Mouse (Mus musculus): ENCODE measurements around the gene Slc25a13.

The Slc25a13 gene

GRCm38 (mm10) chr6:6107419-6107966 lies 109.5 kb downstream of the Slc25a13 start:
- peaks cover 57% of the 10 kb centered on the region for H3K4me1 ChIP-seq (replicated peaks; ENCODE audit: low read depth, low read length)
- H3K27me3 ChIP-seq (ENCODE audit: insufficient read depth, low read length): no peaks in the 10 kb centered on the region
- TF ChIP-seq CTCF (conservative IDR thresholded peaks at IDR 0.05; ENCODE audit: low read length): no peak
- TF ChIP-seq NANOG (IDR thresholded peaks at IDR 0.05; ENCODE audit: borderline replicate concordance, low read length): peak; percentile 53; the same call in 1 of the 2 replicates
- peaks cover 69% of the 10 kb centered on the region for H3K36me3 ChIP-seq (ENCODE audit: insufficient read depth, low read length)
- H3K9me3 ChIP-seq (ENCODE audit: low read length): no peaks in the 10 kb centered on the region
- H3K4me3 ChIP-seq (replicated peaks; ENCODE audit: low read length): no peak overlapping the region

- no peak overlapping the region for H3K4me3 ChIP-seq (replicated peaks; ENCODE audit: low read length)
- H3K27me3 ChIP-seq (ENCODE audit: insufficient read depth, low read length): no peaks in the 10 kb centered on the region
- TF ChIP-seq NANOG (IDR thresholded peaks at IDR 0.05; ENCODE audit: borderline replicate concordance, low read length): no peak
- no peak for TF ChIP-seq CTCF (conservative IDR thresholded peaks at IDR 0.05; ENCODE audit: low read length)
- no peaks in the 10 kb centered on the region for H3K9me3 ChIP-seq (ENCODE audit: low read length)
- H3K36me3 ChIP-seq (ENCODE audit: insufficient read depth, low read length): peaks cover 81% of the 10 kb centered on the region
- H3K4me1 ChIP-seq (replicated peaks; ENCODE audit: low read depth, low read length): peaks cover 41% of the 10 kb centered on the region
Observed at GRCm38 (mm10) chr6:6105586-6105985, 111.4 kb downstream of the Slc25a13 start.

DNA sequence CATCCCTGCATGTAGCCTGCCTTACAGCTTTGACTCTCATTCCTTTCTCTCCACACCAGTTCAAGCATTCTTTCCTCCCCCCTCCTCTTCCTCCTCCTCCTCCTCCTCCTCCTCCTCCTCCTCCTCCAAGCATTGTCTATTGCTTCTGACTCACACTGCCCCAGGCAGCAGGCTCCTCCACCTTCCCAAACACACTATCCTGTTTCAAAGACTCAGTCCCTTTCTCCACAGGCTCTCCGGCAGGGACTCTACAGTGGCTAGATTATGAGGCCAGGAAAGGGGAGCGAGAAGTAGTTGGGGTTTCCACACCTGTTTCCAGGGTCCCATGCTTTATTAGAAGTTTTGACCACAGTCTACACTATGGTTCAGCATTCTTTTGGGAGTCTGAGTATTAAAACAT lies 113.5 kb downstream of the Slc25a13 start:
- no peak for TF ChIP-seq CTCF (conservative IDR thresholded peaks at IDR 0.05; ENCODE audit: low read length)
- H3K4me3 ChIP-seq (replicated peaks; ENCODE audit: low read length): no peak overlapping the region
- no peaks in the 10 kb centered on the region for H3K9me3 ChIP-seq (ENCODE audit: low read length)
- peaks cover 20% of the 10 kb centered on the region for H3K4me1 ChIP-seq (replicated peaks; ENCODE audit: low read depth, low read length)
- no peaks in the 10 kb centered on the region for H3K27me3 ChIP-seq (ENCODE audit: insufficient read depth, low read length)
- peaks cover 89% of the 10 kb centered on the region for H3K36me3 ChIP-seq (ENCODE audit: insufficient read depth, low read length)

DNA sequence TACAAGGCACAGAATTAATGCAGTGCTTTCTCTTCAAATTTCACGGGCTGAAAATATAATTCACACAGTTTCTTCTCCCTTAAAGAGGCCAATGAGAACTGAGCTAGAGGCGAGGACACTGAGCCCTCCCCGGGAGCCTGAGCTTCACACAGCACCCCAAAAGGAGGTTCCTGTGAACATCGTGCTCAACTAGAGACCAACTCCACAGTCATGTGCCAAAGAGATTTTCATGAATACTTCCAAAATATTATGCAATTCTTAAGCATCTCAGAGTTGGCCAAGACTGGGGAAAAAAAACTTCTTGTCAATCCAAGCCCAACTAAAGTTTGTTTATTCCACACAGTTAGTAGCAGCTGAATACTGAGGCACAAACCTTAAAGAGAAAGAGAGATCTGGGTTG lies 115.4 kb downstream of the Slc25a13 start:
- H3K4me1 ChIP-seq (replicated peaks; ENCODE audit: low read depth, low read length): peaks cover 2% of the 10 kb centered on the region; the same call in 1 of the 2 replicates
- TF ChIP-seq CTCF (conservative IDR thresholded peaks at IDR 0.05; ENCODE audit: low read length): no peak
- no peak for TF ChIP-seq POU5F1 (IDR thresholded peaks at IDR 0.05; ENCODE audit: borderline replicate concordance, low read length)
- no peak for TF ChIP-seq NANOG (IDR thresholded peaks at IDR 0.05; ENCODE audit: borderline replicate concordance, low read length)

DNA sequence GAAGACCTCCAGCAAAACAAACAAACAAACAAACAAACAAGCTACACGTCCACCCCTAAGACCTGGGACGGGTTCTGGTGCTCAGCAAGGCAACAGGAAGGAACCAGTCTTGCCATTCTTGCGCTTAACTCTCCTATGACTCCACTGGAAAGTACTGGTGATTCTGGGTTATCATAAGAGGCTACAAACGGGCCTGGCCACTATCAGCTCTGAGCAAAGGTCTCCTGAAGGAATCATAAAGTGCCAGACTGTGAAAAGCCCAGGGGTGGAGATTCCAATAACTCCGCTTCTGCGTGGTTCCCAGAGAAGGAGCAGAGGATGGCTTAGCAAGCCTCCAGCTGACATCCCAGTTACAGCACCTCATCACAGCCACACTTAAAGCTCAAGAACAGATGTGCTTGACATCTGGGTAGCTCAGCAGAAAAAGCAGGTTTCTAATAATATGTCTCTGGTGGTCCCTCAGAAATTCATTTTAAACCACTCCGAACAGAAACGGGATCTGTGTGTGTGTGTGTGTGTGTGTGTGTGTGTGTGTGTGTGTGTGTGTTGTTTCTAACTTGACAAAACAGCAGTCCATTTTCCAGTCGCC lies 116.0 kb downstream of the Slc25a13 start:
- TF ChIP-seq CTCF (conservative IDR thresholded peaks at IDR 0.05; ENCODE audit: low read length) (no peak), POU5F1 (IDR thresholded peaks at IDR 0.05; ENCODE audit: borderline replicate concordance, low read length) (no peak), NANOG (IDR thresholded peaks at IDR 0.05; ENCODE audit: borderline replicate concordance, low read length) (no peak)
- Histone ChIP-seq H3K36me3 (ENCODE audit: insufficient read depth, low read length) (peaks cover 91% of the 10 kb centered on the region), H3K27me3 (ENCODE audit: insufficient read depth, low read length) (no peaks in the 10 kb centered on the region), H3K4me3 (replicated peaks; ENCODE audit: low read length) (no peak overlapping the region), H3K9me3 (ENCODE audit: low read length) (no peaks in the 10 kb centered on the region), H3K4me1 (replicated peaks; ENCODE audit: low read depth, low read length) (peaks cover 2% of the 10 kb centered on the region; the same call in 1 of the 2 replicates)

More for the DNA sequence above, 115.4 kb downstream of the Slc25a13 start:
- Histone ChIP-seq H3K9me3 (ENCODE audit: low read length) (no peaks in the 10 kb centered on the region), H3K36me3 (ENCODE audit: insufficient read depth, low read length) (peaks cover 88% of the 10 kb centered on the region), H3K27me3 (ENCODE audit: insufficient read depth, low read length) (no peaks in the 10 kb centered on the region), H3K4me3 (replicated peaks; ENCODE audit: low read length) (no peak overlapping the region)

- TF ChIP-seq CTCF (conservative IDR thresholded peaks at IDR 0.05; ENCODE audit: low read length): no peak
- TF ChIP-seq NANOG (IDR thresholded peaks at IDR 0.05; ENCODE audit: borderline replicate concordance, low read length): no peak
- no peak for TF ChIP-seq POU5F1 (IDR thresholded peaks at IDR 0.05; ENCODE audit: borderline replicate concordance, low read length)
- no peak overlapping the region for H3K4me3 ChIP-seq (replicated peaks; ENCODE audit: low read length)
- H3K36me3 ChIP-seq (ENCODE audit: insufficient read depth, low read length): peaks cover 87% of the 10 kb centered on the region
- H3K4me1 ChIP-seq (replicated peaks; ENCODE audit: low read depth, low read length): peaks cover 13% of the 10 kb centered on the region
- H3K9me3 ChIP-seq (ENCODE audit: low read length): no peaks in the 10 kb centered on the region
- no peaks in the 10 kb centered on the region for H3K27me3 ChIP-seq (ENCODE audit: insufficient read depth, low read length)
Observed at GRCm38 (mm10) chr6:6093978-6094377, 123.0 kb downstream of the Slc25a13 start.

DNA sequence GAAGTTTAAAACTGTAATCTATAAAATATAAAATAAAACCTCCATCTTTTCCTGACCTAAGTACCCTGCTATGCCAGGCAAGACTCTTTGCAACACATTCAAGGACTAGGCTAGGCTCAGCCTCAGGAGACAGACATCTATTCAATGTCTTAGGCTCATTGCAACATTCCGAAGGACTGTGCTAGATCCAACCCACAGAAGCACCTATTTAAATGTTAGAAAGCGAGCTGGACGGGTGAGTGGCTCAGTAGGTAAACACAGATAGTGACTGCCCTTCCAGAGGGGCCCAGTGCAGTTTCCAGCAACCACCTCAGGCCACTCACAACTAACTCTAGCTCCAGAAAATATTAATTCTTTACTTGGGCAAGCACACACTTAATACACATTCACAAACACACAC lies 123.5 kb downstream of the Slc25a13 start:
- Histone ChIP-seq H3K36me3 (ENCODE audit: insufficient read depth, low read length) (peaks cover 87% of the 10 kb centered on the region), H3K4me3 (replicated peaks; ENCODE audit: low read length) (no peak overlapping the region), H3K9me3 (ENCODE audit: low read length) (no peaks in the 10 kb centered on the region), H3K27me3 (ENCODE audit: insufficient read depth, low read length) (no peaks in the 10 kb centered on the region), H3K4me1 (replicated peaks; ENCODE audit: low read depth, low read length) (peaks cover 13% of the 10 kb centered on the region)
- TF ChIP-seq POU5F1 (IDR thresholded peaks at IDR 0.05; ENCODE audit: borderline replicate concordance, low read length) (no peak), NANOG (IDR thresholded peaks at IDR 0.05; ENCODE audit: borderline replicate concordance, low read length) (no peak), CTCF (conservative IDR thresholded peaks at IDR 0.05; ENCODE audit: low read length) (no peak)

DNA sequence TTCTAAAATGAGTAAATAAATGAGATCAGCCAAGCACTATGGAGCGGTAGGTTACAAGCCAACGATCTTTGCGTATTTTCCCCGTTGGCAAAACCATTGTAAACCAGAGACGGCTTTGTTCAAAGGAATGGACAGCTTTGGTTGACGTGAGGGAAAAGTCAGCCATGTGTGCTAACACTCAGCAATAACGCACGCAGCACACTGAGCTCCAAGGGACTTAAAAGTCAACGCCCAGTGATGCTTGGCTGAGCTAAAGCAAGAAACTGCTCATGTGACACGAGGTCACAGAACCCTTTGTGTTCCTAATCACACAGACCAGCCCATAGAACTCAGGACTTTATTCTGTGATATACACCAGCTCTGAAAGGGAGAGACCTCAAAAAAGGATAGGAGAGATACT lies 124.5 kb downstream of the Slc25a13 start:
- Histone ChIP-seq H3K9me3 (ENCODE audit: low read length) (no peaks in the 10 kb centered on the region), H3K4me1 (replicated peaks; ENCODE audit: low read depth, low read length) (peaks cover 13% of the 10 kb centered on the region), H3K27me3 (ENCODE audit: insufficient read depth, low read length) (no peaks in the 10 kb centered on the region), H3K4me3 (replicated peaks; ENCODE audit: low read length) (no peak overlapping the region), H3K36me3 (ENCODE audit: insufficient read depth, low read length) (peaks cover 86% of the 10 kb centered on the region)
- TF ChIP-seq NANOG (IDR thresholded peaks at IDR 0.05; ENCODE audit: borderline replicate concordance, low read length): no peak
- TF ChIP-seq CTCF (conservative IDR thresholded peaks at IDR 0.05; ENCODE audit: low read length): no peak
- no peak for TF ChIP-seq POU5F1 (IDR thresholded peaks at IDR 0.05; ENCODE audit: borderline replicate concordance, low read length)

DNA sequence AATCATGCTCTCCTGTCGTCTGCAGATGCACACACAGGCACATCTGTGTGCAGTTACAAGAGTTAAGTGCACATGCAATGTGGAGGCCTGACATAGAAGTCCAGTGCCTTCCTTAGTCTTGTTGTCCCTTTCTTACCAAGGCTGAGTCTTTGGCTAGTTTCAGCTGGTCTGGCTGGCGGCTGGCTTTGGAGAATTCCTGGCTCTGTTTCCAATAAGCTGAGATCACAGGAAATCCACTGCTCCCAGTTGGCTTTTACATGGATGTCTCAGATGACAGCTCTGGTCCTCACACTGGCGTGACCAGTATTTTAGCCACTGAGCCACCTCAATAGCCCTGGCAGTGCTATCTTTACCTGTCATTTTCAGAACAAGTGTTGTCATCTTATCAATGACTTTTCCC lies 126.0 kb downstream of the Slc25a13 start:
- Histone ChIP-seq H3K36me3 (ENCODE audit: insufficient read depth, low read length) (peaks cover 83% of the 10 kb centered on the region), H3K4me3 (replicated peaks; ENCODE audit: low read length) (no peak overlapping the region), H3K27me3 (ENCODE audit: insufficient read depth, low read length) (no peaks in the 10 kb centered on the region), H3K4me1 (replicated peaks; ENCODE audit: low read depth, low read length) (peaks cover 13% of the 10 kb centered on the region), H3K9me3 (ENCODE audit: low read length) (no peaks in the 10 kb centered on the region)
- TF ChIP-seq NANOG (IDR thresholded peaks at IDR 0.05; ENCODE audit: borderline replicate concordance, low read length) (no peak), POU5F1 (IDR thresholded peaks at IDR 0.05; ENCODE audit: borderline replicate concordance, low read length) (no peak), CTCF (conservative IDR thresholded peaks at IDR 0.05; ENCODE audit: low read length) (no peak)
